Mouse (Mus musculus) layer of hippocampus, adult 2 months (tissue): ENCODE data around the gene Slc22a20. TPM values are rescaled to one million over a fixed set of nuclear protein-coding genes. Genes with fewer than 3 reads are reported as not detected.

ENCODE experiments used
- DNase-seq, 2 experiments: peaks; one replicate each; pipeline ENCODE4 v3.0.0; 2022; ENCODE audit warnings: low spot score in 2 of 2
- H3K27ac ChIP-seq: fragments of 200-600 bp; 2 replicates; pipeline ENCODE4 v1.8.1; 2022
- H3K4me3 ChIP-seq: fragments of 200-600 bp; 2 replicates; pipeline ENCODE4 v1.8.1; 2022; ENCODE audit warnings: mild to moderate bottlenecking
- CTCF ChIP-seq: fragments of 200-600 bp; conservative IDR thresholded peaks from 2 replicates; pipeline ENCODE4 v1.8.1; 2022; ENCODE audit warnings: antibody characterized with exemption, mild to moderate bottlenecking, moderate library complexity
- total RNA-seq, 2 experiments: library from RNA; stranded (reverse); gene quantifications; 2 replicates each; pipeline ENCODE4 v1.2.3; 2021

Slc22a20 gene
- total RNA-seq, 2 experiments from 2014 or later: not detected

DNA sequence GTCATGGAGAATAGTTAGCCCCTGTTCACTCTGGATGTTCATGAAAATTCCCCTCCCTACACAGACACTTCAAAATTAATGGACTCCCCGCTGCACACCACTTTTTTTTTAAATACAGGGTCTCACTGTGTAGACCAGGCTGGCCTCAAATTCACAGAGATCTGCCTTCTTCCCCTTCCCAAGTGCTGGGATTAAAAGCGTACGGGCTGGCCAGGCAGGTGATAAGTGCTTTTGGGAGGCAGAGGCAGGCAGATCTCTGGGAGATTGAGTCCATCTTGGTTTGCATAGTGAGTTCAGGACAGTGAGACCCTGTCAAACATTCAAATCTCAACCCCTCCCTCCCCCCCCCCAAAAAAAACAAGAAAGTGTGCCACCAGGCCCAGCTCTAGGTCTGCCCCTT, 63.0 kb downstream of the Slc22a20 start:
- Histone ChIP-seq H3K4me3 (no peak overlapping the region; the same call in 1 of the 2 replicates), H3K27ac (no peak overlapping the region)
- TF ChIP-seq CTCF: no peak
- DNase-seq: no peak

GRCm38 (mm10) chr19:5922119-5922942, 63.6 kb downstream of the Slc22a20 start:
- DNase-seq: no peak
- Histone ChIP-seq H3K27ac (0 out of 2 replicates have a peak overlapping the region, but pooled peaks have one; percentile 10), H3K4me3 (no peak overlapping the region; the same call in 1 of the 2 replicates)
- no peak for TF ChIP-seq CTCF

DNA sequence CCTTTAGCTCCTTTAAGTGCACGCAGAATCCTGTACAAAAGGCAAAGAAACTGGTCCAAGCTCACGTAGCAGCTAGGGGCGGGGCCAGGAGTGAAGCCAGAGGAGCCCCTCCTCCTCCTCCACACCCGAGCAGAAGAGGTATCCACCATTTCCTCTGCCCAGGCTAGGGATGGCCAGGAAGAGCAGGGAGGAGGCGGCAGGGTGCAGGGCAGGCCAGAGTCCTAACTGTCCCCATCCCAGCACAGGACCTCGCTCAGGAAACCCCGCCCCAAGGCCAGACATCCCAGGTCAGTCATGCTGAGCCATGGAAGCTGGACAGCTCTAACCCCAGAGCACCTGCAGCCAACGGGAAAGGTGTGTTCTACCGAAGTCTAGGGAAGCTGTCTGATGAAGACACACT, 64.2 kb downstream of the Slc22a20 start:
- H3K4me3 ChIP-seq: no peak overlapping the region
- no peak for TF ChIP-seq CTCF
- no peak for DNase-seq
- H3K27ac ChIP-seq: no peak overlapping the region

Other genes with a start within 250 kb of the Slc22a20 start
- gene Ltbp3, start 245.2 kb downstream of the Slc22a20 start, total RNA-seq: 10 to 100 TPM; 23.8 to 30.0 TPM
- 10 to 100 TPM; 74.1 to 80.9 TPM for gene Scyl1, start 214.7 kb downstream of the Slc22a20 start, total RNA-seq
- 10 to 100 TPM in 1 of 2 experiments, 1 to 10 TPM in 1; 9.5 to 10.6 TPM for gene Frmd8, start 110.9 kb downstream of the Slc22a20 start, total RNA-seq
- 1 to 10 TPM; 3.5 to 3.6 TPM for gene Slc25a45, start 108.3 kb downstream of the Slc22a20 start, total RNA-seq
- gene Tigd3, start 92.0 kb downstream of the Slc22a20 start, total RNA-seq: 1 to 10 TPM; 2.5 to 3.2 TPM
- 10 to 100 TPM; 94.1 to 95.3 TPM for gene Dpf2, start 73.1 kb downstream of the Slc22a20 start, total RNA-seq
- gene Cdc42ep2, start 61.3 kb downstream of the Slc22a20 start, total RNA-seq: 1 to 10 TPM; 3.4 to 3.8 TPM
- 1 to 10 TPM; 6.2 to 6.6 TPM for gene Pola2, start 21.9 kb downstream of the Slc22a20 start, total RNA-seq
- 10 to 100 TPM; 28.2 to 29.9 TPM for gene Capn1, start 29.8 kb upstream of the Slc22a20 start, total RNA-seq
- 10 to 100 TPM; 42.0 to 45.1 TPM for gene Syvn1, start 60.4 kb upstream of the Slc22a20 start, total RNA-seq
- gene Mrpl49, start 71.6 kb upstream of the Slc22a20 start, total RNA-seq: 10 to 100 TPM; 42.8 to 49.6 TPM
- gene Fau, start 71.7 kb upstream of the Slc22a20 start, total RNA-seq: 100 to 1,000 TPM; 676 to 714 TPM
- 10 to 100 TPM; 39.0 to 42.5 TPM for gene Znhit2, start 75.0 kb upstream of the Slc22a20 start, total RNA-seq
- gene Tm7sf2, start 82.2 kb upstream of the Slc22a20 start, total RNA-seq: 10 to 100 TPM; 25.3 to 26.0 TPM
- gene Vps51, start 91.1 kb upstream of the Slc22a20 start, total RNA-seq: 100 to 1,000 TPM in 1 of 2 experiments, 10 to 100 TPM in 1; 96.5 to 103 TPM
- gene Tmem262, start 93.9 kb upstream of the Slc22a20 start, total RNA-seq: not detected
- gene Gm28374, start 96.1 kb upstream of the Slc22a20 start, total RNA-seq: not detected
- 10 to 100 TPM; 40.1 to 44.0 TPM for gene Zfpl1, start 98.8 kb upstream of the Slc22a20 start, total RNA-seq
- under 1 TPM; 0.23 to 0.27 TPM for gene Cdca5, start 98.8 kb upstream of the Slc22a20 start, total RNA-seq
- gene AC131692.1, start 108.3 kb upstream of the Slc22a20 start, total RNA-seq: not detected
- under 1 TPM in 1 of 2 experiments, not detected in 1; 0.17 TPM for gene Naaladl1, start 119.6 kb upstream of the Slc22a20 start, total RNA-seq
- gene Sac3d1, start 132.5 kb upstream of the Slc22a20 start, total RNA-seq: 10 to 100 TPM; 14.0 to 15.0 TPM
- gene Snx15, start 142.2 kb upstream of the Slc22a20 start, total RNA-seq: 10 to 100 TPM; 43.5 to 46.0 TPM
- gene Batf2, start 154.8 kb upstream of the Slc22a20 start, total RNA-seq: under 1 TPM in 1 of 2 experiments, not detected in 1; 0.29 TPM
- gene Arl2, start 155.4 kb upstream of the Slc22a20 start, total RNA-seq: 10 to 100 TPM; 72.1 to 76.9 TPM
- not detected for gene Majin, start 198.2 kb upstream of the Slc22a20 start, total RNA-seq
- not detected for gene Gpha2, start 240.2 kb upstream of the Slc22a20 start, total RNA-seq
- 100 to 1,000 TPM; 127 to 137 TPM for gene Ppp2r5b, start 249.7 kb upstream of the Slc22a20 start, total RNA-seq